Mouse (Mus musculus) lung, adult 18-20 months (tissue): ENCODE measurements around the gene Rgs6.

Experiments used
- DNase-seq, 2 experiments: peaks; one replicate each; pipeline ENCODE4 v3.0.0; 2022; ENCODE audit warnings: mixed read lengths in 2 of 2

Gene Rgs6

GRCm38 (mm10) chr12:82588017-82588416 lies at the start of gene Rgs6:
Gene Rgs6 (plus strand): TSS chr12:82588292.
- DNase-seq, result no peak

- DNase-seq, result no peak
Observed at GRCm38 (mm10) chr12:82547127-82547526, 41.0 kb upstream of the Rgs6 start.

- DNase-seq, result no peak
Observed at GRCm38 (mm10) chr12:82549228-82549627, 38.9 kb upstream of the Rgs6 start.

- no peak for DNase-seq
Observed at GRCm38 (mm10) chr12:82550076-82550475, 38.0 kb upstream of the Rgs6 start.

- DNase-seq, result no peak
Observed at GRCm38 (mm10) chr12:82552376-82552775, 35.7 kb upstream of the Rgs6 start.

- no peak for DNase-seq
Observed at GRCm38 (mm10) chr12:82562916-82563315, 25.2 kb upstream of the Rgs6 start.

GRCm38 (mm10) chr12:82568370-82568769 lies 19.7 kb upstream of the Rgs6 start:
- no peak for DNase-seq

- no peak for DNase-seq
Observed at GRCm38 (mm10) chr12:82572706-82573105, 15.4 kb upstream of the Rgs6 start.

GRCm38 (mm10) chr12:82586592-82586991 lies 1.5 kb upstream of the Rgs6 start:
- DNase-seq, result no peak

- DNase-seq, result no peak
Observed at GRCm38 (mm10) chr12:82587348-82587895, 670 bp upstream of the Rgs6 start.

GRCm38 (mm10) chr12:82588846-82589630 lies 946 bp downstream of the Rgs6 start:
- no peak for DNase-seq

GRCm38 (mm10) chr12:82599011-82599410 lies 10.9 kb downstream of the Rgs6 start:
- no peak for DNase-seq

- no peak for DNase-seq
Observed at GRCm38 (mm10) chr12:82600406-82600805, 12.3 kb downstream of the Rgs6 start.

GRCm38 (mm10) chr12:82602823-82603222 lies 14.7 kb downstream of the Rgs6 start:
- no peak for DNase-seq

- DNase-seq, result no peak
Observed at GRCm38 (mm10) chr12:82603308-82603707, 15.2 kb downstream of the Rgs6 start.

GRCm38 (mm10) chr12:82603979-82604378 lies 15.9 kb downstream of the Rgs6 start:
- DNase-seq, result no peak

GRCm38 (mm10) chr12:82612769-82613660 lies 24.9 kb downstream of the Rgs6 start:
- DNase-seq, result no peak

GRCm38 (mm10) chr12:82616486-82616812 lies 28.4 kb downstream of the Rgs6 start:
- peak in 1 of 2 experiments; percentile 10 for DNase-seq

GRCm38 (mm10) chr12:82616813-82617681 lies 29.0 kb downstream of the Rgs6 start:
- peak; percentile 29 to 42 for DNase-seq

- no peak for DNase-seq
Observed at GRCm38 (mm10) chr12:82617682-82618370, 29.7 kb downstream of the Rgs6 start.

- DNase-seq, result no peak
Observed at GRCm38 (mm10) chr12:82640441-82640840, 52.3 kb downstream of the Rgs6 start.

GRCm38 (mm10) chr12:82647876-82648275 lies 59.8 kb downstream of the Rgs6 start:
- DNase-seq, result peak; percentile 14 to 51
